Mouse (Mus musculus) lung, embryonic 14.5 days (tissue): Measurements from ENCODE around the gene Izumo4. TPM values are rescaled to one million over a fixed set of nuclear protein-coding genes. Genes with fewer than 3 reads are reported as not detected.
A peak's percentile ranks its signal among the peaks of the same experiment; 100 is the strongest.

Source experiments
- ATAC-seq: fragments of 200-750 bp; cut with Nextera tagmentation; 2 replicates; pipeline ENCODE4 v1.8.0; 2017; ENCODE audit warnings: mild to moderate bottlenecking, moderate TSS enrichment, moderate library complexity; ENCODE audit not compliant: insufficient read depth
- DNase-seq: peaks from one replicate; pipeline ENCODE4 v3.0.0-alpha.2; 2015
- H3K27ac ChIP-seq: fragments of 300-500 bp; sonication (generic); 2 replicates; pipeline ENCODE4 v1.5.1; 2014; ENCODE audit warnings: low read depth, mild to moderate bottlenecking, moderate library complexity
- H3K27me3 ChIP-seq: fragments of 300-500 bp; sonication (generic); 2 replicates; pipeline ENCODE4 v1.6.1; 2014; ENCODE audit warnings: low read length, control low read depth; ENCODE audit not compliant: insufficient read depth
- H3K36me3 ChIP-seq: fragments of 300-500 bp; sonication (generic); 2 replicates; pipeline ENCODE4 v1.6.1; 2014; ENCODE audit warnings: control low read depth; ENCODE audit not compliant: insufficient read depth
- H3K4me1 ChIP-seq: fragments of 300-500 bp; sonication (generic); 2 replicates; pipeline ENCODE4 v1.6.1; 2014; ENCODE audit warnings: antibody characterized with exemption, control low read depth; ENCODE audit not compliant: insufficient read depth
- H3K4me2 ChIP-seq: fragments of 300-500 bp; sonication (generic); 2 replicates; pipeline ENCODE4 v1.6.1; 2014; ENCODE audit warnings: mild to moderate bottlenecking
- H3K4me3 ChIP-seq: fragments of 300-500 bp; sonication (generic); 2 replicates; pipeline ENCODE4 v1.5.1; 2014; ENCODE audit warnings: low read depth, low read length
- H3K9ac ChIP-seq: fragments of 300-500 bp; sonication (generic); 2 replicates; pipeline ENCODE4 v1.6.1; 2014
- H3K9me3 ChIP-seq: fragments of 300-500 bp; sonication (generic); 2 replicates; pipeline ENCODE4 v1.6.1; 2016; ENCODE audit warnings: low read depth, low read length, control low read depth
- CTCF ChIP-seq: IDR thresholded peaks from 2 replicates; pipeline ENCODE4 v1.5.1; 2016; ENCODE audit warnings: antibody characterized with exemption, low read depth
- WGBS: fragments of 180-500 bp; shearing (Covaris S2); extraction: QIAGEN DNeasy Blood & Tissue Kit; methylation state at CpG from one replicate; pipeline ENCODE4 v1.1.7; 2014; 5-methylcytosine and 5-hydroxymethylcytosine counted together
- polyA plus RNA-seq: library from polyadenylated mRNA; unstranded; fragments of >200 nt; fragmentation: Nextera tagmentation; extraction: Ambion mirVana; gene quantifications from 2 replicates; pipeline ENCODE4 v1.2.1, GENCODE M21; 2014

Gene Izumo4
- polyA plus RNA-seq, 1 experiment from 2014 or later = 7.3 TPM

GRCm38 (mm10) chr10:80679556-80680259 is 22.3 kb upstream of the Izumo4 start:
- Histone ChIP-seq H3K27me3 (no peaks in the 10 kb centered on the region), H3K9me3 (no peaks in the 10 kb centered on the region), H3K9ac (no peak overlapping the region), H3K4me3 (no peak overlapping the region), H3K4me1 (peaks cover 27% of the 10 kb centered on the region), H3K27ac (peak overlapping the region; percentile 99; the same call in 1 of the 2 replicates), H3K4me2 (0 out of 2 replicates have a peak overlapping the region, but pooled peaks have one; percentile 91), H3K36me3 (0 out of 2 replicates have a peak, but pooled peaks cover 6% of the 10 kb centered on the region)
- ATAC-seq (no peak), DNase-seq (no peak)
- TF ChIP-seq CTCF = no peak
- WGBS = 56% methylated on average over 9 of the region's 9 CpGs

- ATAC-seq = no peak
- Histone ChIP-seq H3K36me3 (peaks cover 9% of the 10 kb centered on the region; the same call in 1 of the 2 replicates), H3K9me3 (no peaks in the 10 kb centered on the region), H3K4me2 (no peak overlapping the region), H3K27me3 (no peaks in the 10 kb centered on the region), H3K27ac (peak overlapping the region; percentile 56; the same call in 1 of the 2 replicates), H3K4me3 (no peak overlapping the region), H3K9ac (no peak overlapping the region), H3K4me1 (peaks cover 25% of the 10 kb centered on the region)
- DNase-seq = no peak
- TF ChIP-seq CTCF = no peak
- WGBS = 73% methylated on average over 2 of the region's 2 CpGs
Measured at GRCm38 (mm10) chr10:80680260-80680696, 21.7 kb upstream of the Izumo4 start.

GRCm38 (mm10) chr10:80682003-80682402 is 20.0 kb upstream of the Izumo4 start:
- Histone ChIP-seq H3K9ac (no peak overlapping the region), H3K9me3 (no peaks in the 10 kb centered on the region), H3K4me1 (peaks cover 23% of the 10 kb centered on the region), H3K36me3 (peaks cover 26% of the 10 kb centered on the region), H3K4me2 (no peak overlapping the region), H3K27me3 (no peaks in the 10 kb centered on the region), H3K27ac (no peak overlapping the region), H3K4me3 (no peak overlapping the region)
- no peak for DNase-seq
- TF ChIP-seq CTCF = no peak
- WGBS = 93% methylated on average over 6 of the region's 6 CpGs
- ATAC-seq = no peak

GRCm38 (mm10) chr10:80683647-80684046 is 18.3 kb upstream of the Izumo4 start:
- no peak overlapping the region for H3K4me2 ChIP-seq
- no peaks in the 10 kb centered on the region for H3K9me3 ChIP-seq
- H3K27me3 ChIP-seq = no peaks in the 10 kb centered on the region
- peaks cover 35% of the 10 kb centered on the region for H3K36me3 ChIP-seq
- no peak overlapping the region for H3K4me3 ChIP-seq
- DNase-seq (no peak), ATAC-seq (no peak)
- no peak overlapping the region for H3K9ac ChIP-seq
- no peak for TF ChIP-seq CTCF
- no peak overlapping the region for H3K27ac ChIP-seq
- H3K4me1 ChIP-seq = peaks cover 7% of the 10 kb centered on the region; the same call in 1 of the 2 replicates
- 97% methylated on average over 1 of the region's 1 CpGs for WGBS

- H3K9ac ChIP-seq = no peak overlapping the region
Measured at GRCm38 (mm10) chr10:80684214-80684613, 17.8 kb upstream of the Izumo4 start.

GRCm38 (mm10) chr10:80684984-80685383 is 17.0 kb upstream of the Izumo4 start:
- WGBS = 66% methylated on average over 4 of the region's 4 CpGs
- no peak for ATAC-seq

More at GRCm38 (mm10) chr10:80684214-80684613, 17.8 kb upstream of the Izumo4 start:
- 56% methylated on average over 6 of the region's 6 CpGs for WGBS
- Histone ChIP-seq H3K9me3 (no peaks in the 10 kb centered on the region), H3K4me1 (0 out of 2 replicates have a peak, but pooled peaks cover 1% of the 10 kb centered on the region), H3K27me3 (no peaks in the 10 kb centered on the region), H3K4me2 (no peak overlapping the region), H3K27ac (no peak overlapping the region), H3K4me3 (no peak overlapping the region), H3K36me3 (peaks cover 40% of the 10 kb centered on the region)
- TF ChIP-seq CTCF = peak; percentile 82
- ATAC-seq = no peak
- DNase-seq = peak; percentile 77

GRCm38 (mm10) chr10:80686617-80687016 is 15.4 kb upstream of the Izumo4 start:
- Histone ChIP-seq H3K9ac (no peak overlapping the region), H3K27me3 (no peaks in the 10 kb centered on the region), H3K4me3 (no peak overlapping the region), H3K9me3 (no peaks in the 10 kb centered on the region), H3K27ac (no peak overlapping the region), H3K36me3 (peaks cover 60% of the 10 kb centered on the region), H3K4me1 (no peaks in the 10 kb centered on the region), H3K4me2 (no peak overlapping the region)
- 82% methylated on average over 3 of the region's 3 CpGs for WGBS
- ATAC-seq (no peak), DNase-seq (no peak)
- TF ChIP-seq CTCF = no peak

More at GRCm38 (mm10) chr10:80684984-80685383, 17.0 kb upstream of the Izumo4 start:
- H3K4me3 ChIP-seq = no peak overlapping the region
- H3K4me1 ChIP-seq = no peaks in the 10 kb centered on the region
- no peak for TF ChIP-seq CTCF
- H3K9ac ChIP-seq = no peak overlapping the region
- no peak overlapping the region; the same call in 1 of the 2 replicates for H3K27ac ChIP-seq
- H3K9me3 ChIP-seq = no peaks in the 10 kb centered on the region
- no peak overlapping the region for H3K4me2 ChIP-seq
- peaks cover 48% of the 10 kb centered on the region for H3K36me3 ChIP-seq
- DNase-seq = no peak
- no peaks in the 10 kb centered on the region for H3K27me3 ChIP-seq
